Mouse (Mus musculus): Measurements from ENCODE around the gene Gk5.
"Not testable (repeated sequence)": the region's sequence is repeated elsewhere in the genome, so short reads cannot be mapped to it uniquely, and the experiment has no call there.

Gene Gk5

DNA sequence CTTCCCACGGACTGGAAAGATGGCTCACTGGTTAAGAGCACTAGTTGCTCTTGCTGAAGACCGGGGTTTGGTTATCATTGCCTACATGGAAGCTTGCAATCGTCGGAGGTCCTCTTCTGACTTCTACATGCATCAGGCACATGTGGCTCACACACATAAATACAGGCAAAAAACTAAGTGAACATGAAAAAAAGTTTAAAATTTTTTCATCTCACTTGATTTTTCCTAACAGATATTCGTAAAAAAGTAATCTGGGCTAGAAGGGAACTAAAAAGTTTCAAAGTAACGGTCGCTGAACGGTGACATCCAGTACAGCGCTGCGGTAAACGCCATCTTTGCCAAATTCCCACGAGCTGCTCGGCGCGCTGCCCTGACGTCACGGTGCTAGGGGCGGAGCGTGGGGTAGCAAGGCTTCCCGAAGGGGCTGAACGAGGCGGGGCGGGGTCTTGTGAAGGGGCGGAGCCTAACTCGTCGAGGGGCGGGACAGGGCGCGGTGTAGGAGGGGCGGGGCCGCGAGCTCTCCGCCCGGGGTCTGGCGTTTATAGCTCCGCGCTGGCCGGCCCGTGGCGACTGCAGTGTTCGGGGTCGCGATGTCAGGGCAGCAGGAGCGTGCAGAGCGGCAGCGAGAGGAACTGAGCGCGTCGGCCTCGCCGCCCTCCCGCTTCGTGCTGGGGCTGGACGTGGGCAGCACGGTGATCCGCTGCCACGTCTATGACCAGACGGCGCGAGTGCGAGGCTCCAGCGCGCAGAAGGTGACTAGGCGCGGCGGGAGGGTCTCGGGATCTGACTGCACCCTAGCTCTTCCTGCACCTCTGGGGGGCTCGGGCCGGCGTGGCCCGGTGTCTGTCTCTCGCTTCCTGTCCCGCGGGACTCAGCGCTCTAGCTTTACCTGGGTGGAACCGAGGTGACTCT, at the start of gene Gk5:
Gene Gk5, plus strand, starts transcription at position 502 of the 912 bp plus-strand sequence.
- DNase-seq: peak; percentile 80

DNA sequence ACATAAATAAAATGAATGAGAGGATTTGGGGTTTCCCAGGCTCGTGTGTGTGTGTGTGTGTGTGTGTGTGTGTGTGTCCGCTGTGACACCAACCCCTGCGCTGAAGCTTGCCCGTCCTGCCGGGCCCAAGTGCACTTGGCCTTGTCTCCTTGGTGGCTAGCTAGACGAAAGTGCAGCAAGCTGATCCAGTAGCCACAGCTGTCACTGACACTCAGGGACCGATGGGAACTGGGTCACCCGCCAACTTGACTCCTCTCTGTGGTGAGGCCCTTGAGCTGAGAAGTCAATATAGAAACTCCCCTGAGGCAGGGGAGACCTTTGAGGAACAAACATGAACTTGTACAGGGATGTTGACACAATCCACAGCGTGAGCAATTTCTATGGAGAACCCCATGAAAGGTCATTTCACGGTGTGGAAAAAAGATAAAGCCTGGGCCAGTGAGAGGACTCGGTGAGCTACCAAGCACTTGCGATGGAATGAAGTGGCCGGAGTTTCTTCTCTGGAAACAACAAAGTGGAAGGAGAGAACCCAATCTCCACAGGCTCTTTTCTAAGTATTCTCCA, 40.3 kb upstream of the Gk5 start:
- DNase-seq: no peak

- no peak for DNase-seq
Measured at GRCm38 (mm10) chr9:96085293-96085692, 33.9 kb upstream of the Gk5 start.

GRCm38 (mm10) chr9:96087671-96088070, 31.5 kb upstream of the Gk5 start:
- no peak for DNase-seq

GRCm38 (mm10) chr9:96088456-96088855, 30.7 kb upstream of the Gk5 start:
- not testable (repeated sequence) for DNase-seq

- not testable (repeated sequence) for DNase-seq
Measured at GRCm38 (mm10) chr9:96092637-96093036, 26.5 kb upstream of the Gk5 start.

DNA sequence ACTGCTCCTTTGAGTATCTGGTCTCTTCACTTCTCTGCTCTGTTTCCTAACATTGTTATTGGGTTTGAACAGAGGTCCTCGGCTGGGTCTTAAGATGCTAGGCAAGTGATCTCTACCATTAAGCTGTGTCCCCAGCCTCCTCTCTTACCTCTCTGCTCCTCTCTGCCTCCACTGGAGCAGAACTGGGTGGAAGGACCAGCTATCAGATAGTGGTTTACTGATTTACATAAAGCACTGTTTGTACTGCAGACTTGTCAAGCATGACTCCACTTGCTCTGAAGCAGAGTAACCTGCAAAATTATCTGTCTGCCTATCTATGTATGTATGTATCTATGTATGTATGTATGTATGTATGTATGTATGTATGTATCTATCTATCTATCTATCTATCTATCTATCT, 25.9 kb upstream of the Gk5 start:
- DNase-seq: no peak

DNA sequence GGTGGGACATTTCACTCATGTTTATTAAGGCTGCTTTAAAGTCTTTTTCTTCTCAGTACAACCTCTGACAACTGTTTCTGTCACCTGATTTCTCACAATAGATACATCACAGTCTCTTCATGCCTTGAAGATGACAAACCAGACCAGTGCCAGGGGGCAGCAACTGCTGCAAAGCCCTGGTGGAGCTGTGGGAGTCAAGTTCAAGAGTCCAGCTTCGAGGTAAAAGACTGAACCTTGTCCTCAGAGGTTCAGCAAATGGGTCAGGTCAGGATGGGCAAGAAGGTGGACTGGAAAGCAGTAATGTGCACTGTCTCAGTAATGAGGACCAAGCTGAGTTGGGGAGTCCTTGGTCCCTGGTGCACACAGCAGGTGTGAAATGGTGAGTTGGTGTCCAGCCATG, 24.8 kb upstream of the Gk5 start:
- no peak for DNase-seq

DNA sequence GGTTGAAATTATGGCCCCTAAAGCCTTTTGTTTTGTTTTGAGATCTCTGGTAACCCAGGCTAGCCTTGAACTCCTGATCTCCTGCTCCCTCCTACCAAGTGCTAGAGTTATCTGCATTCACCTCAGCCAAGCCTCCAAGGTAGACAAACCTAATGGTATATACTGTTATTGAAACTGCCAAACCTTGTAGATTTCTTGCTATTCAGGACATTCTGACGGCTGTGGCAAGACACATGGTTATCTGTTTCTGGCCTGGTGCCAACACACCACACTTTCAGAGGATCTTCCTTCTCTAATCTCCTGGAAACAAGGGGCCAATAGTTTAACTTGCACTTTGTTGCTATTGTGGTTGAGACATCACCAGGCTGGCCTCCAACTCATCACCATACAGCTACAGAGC, 24.0 kb upstream of the Gk5 start:
- no peak for DNase-seq

DNA sequence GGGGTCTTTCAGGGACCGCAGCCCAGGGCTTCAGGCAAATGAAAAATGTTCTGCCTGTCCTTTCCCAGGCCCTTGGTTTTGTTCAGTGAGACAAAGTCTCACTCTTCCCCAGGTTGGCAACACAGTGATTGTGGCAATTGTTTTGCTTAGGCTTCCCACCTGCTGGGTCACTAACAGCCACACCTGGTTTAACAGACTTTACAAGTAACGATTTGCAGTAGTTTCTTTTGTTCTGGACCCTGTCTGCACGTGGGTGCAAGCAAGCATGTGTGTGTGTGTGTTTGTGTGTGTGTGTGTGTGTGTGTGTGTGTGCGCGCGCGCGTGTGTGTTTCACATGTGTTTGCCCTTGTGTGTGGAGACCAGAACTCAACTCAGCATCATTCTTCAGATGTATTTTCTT, 16.3 kb upstream of the Gk5 start:
- no peak for DNase-seq

DNA sequence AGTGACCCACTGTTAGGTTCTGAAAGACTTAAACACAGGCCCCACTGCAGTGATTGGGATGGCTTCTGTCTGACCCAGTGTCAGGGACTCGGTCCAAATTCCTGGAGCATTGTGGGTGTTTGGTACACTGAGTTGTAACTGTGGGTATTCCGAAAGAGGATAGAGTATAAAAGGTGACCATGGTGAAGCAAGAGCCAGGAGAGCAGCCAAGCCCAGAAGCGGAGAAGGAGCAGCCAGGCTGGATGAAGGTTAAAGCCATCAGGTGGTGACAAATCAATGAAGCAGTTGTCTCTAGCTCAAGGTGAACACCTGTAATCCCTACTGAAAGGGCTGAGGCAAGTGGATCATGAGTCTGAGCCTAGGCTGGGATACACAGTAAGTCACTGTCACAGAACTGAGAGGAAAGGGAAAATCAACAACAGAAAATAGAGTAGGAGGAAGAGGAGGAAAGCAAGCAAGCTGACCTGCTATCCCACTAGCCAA, 6.2 kb upstream of the Gk5 start:
- DNase-seq: no peak

DNA sequence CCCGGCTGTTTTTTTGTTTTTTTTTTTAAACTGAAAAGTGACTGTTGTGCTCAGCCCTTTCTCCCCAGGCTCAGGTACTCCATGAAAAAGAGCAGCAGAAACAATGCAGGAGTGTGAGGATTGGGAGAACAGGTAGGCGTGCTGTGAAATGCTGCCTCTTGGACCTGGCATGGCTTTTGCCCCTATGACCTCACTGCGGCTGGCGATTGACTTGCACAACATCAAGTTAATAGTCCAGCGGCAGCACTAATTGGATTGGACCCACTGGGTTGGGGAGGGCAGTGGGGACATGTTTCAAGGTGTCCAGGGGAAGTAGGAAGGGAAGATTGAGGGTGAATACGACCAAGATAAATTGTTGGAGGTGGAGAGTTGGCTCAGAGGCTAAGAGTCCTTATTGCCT, 2.4 kb upstream of the Gk5 start:
- no peak for DNase-seq

DNA sequence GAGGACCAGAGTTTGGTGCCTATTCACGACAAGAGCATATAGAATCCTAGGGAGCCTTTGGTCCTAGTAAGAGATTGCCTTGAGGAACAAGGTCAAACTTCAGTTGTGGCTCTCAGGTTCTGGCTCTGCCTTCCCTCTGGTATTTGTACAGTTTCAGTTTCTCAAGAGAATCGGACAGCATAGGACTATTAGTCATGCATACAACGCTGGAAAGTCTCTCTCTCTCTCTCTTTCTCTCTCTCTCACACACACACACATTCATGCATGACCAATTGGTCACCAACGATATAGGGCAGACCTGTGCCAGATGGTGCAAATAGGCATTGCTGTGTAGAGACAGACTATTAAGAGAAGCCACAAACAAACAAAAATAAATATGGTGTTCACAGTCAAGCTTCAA, 946 bp upstream of the Gk5 start:
- no peak for DNase-seq

- DNase-seq: no peak
Measured at GRCm38 (mm10) chr9:96127972-96128371, 8.8 kb downstream of the Gk5 start.

GRCm38 (mm10) chr9:96132956-96133603, 13.9 kb downstream of the Gk5 start:
- no peak for DNase-seq

GRCm38 (mm10) chr9:96134470-96134869, 15.3 kb downstream of the Gk5 start:
- no peak for DNase-seq

DNA sequence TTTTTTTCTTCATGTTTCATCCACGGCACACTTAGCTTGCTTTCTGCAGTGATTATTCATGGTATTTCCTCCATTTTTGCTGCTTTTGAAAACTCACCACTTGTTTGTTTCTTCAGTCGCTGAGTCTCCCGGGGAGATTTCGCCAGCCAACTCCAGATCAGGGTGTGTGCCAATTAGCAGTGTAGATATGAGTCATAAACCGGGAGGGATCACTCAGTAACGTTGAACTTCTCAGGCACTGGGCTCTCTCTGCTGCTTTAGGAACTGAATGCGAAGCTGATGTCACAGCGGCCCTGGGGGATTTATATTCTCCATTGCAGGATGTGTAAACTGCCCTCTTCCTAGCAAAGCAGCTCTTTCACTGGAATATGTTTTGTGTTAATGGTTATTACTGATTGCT, 15.8 kb downstream of the Gk5 start:
- no peak for DNase-seq

DNA sequence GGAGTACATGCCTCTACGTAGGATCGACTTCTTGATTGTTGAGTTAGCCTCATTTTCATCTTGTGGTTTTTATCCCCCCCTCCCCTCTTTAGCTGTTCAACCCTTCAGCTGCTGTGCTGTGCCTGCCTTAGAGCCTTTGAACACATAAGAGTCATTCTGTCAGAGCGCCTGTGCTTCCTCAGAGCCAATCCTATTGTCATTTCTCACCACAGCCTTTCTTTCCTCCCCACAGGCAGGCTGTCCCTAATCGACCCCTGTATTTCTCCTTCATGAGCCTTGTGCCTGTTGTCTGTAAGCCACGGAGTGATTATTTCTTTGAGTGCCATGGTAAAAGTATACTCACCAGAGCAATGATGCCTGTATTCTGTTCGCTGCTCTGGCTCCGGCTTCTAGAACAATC, 16.3 kb downstream of the Gk5 start:
- no peak for DNase-seq

DNA sequence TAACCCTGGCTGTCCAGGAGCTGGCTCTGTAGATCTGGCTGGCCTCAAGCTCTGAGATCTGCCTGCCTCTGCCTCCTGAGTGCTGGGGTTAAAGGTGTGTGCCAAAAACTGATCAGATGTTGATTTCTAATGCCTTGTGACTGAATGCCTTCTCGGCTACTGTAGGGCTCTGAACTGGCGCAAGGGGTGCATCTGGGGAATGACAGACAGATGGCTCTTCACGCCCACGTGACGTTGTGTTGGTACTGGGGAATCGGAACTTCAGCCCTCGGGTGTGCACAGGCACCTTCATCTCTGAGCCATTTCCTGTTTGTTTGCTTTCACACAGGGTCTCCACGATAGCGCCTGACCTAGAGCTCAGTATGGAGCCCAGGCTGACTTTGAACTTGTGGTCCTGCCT, 19.8 kb downstream of the Gk5 start:
- no peak for DNase-seq

- DNase-seq: no peak
Measured at GRCm38 (mm10) chr9:96139876-96140275, 20.7 kb downstream of the Gk5 start.

DNA sequence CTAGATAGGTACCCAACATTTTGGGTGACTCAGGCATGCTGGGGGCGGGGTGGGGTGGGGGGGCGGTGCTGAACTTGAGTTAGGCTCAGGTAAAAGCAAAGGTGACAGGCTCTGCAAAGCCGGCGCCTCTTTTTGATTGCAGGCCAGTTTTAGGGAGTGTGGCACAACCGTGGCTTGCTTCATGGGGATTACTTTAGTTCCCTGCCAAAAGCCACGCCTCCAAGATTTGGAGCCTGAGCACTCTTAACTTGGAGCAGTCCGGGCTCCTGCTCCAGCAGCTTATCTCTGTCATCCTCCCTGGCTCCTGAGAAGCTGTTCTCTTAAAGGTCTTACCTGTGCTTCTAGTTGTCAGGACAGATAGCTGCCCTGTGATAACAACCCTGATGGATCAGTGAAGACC, 21.8 kb downstream of the Gk5 start:
- DNase-seq: no peak

DNA sequence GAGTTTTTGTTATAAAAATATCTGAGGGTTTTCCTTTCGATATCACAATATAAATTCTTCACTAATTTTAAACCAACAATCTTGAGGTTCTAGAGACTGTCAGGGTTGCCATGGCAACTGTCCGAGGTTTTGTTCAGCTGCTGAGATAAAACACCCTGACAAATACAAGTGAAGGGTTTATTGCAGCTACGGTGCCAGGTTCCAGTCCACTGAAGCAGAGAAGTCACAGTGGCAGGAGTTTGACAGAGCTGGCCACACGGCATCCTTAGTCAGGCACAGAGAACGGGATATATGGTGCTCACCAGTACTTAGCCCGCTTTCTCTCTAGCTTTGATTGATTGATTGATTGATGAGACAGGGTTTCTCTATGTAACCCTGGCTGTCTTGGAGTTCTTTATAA, 23.3 kb downstream of the Gk5 start:
- DNase-seq: no peak

DNA sequence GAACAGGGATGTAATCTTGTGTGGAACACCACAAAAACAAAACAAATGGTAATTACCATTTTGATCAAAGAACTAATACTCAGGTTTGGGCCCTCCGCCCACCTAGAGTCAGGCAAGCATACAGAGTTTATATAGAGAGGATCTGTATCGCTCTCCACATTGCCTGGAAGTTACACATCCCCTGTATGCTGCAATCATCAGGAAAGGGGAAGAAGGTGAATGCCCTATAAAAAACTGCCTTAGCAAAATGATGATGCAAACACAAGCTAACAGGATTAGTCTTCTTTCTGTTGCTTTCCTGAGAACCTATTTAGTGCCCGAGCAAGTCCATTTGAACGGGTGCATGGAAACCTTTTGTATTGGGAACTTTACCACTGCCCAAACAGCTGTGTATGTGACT, 24.5 kb downstream of the Gk5 start:
- DNase-seq: no peak

- no peak for DNase-seq
Measured at GRCm38 (mm10) chr9:96144883-96145282, 25.7 kb downstream of the Gk5 start.

Data from cerebellum, adult 11-12 months (tissue).